Mouse (Mus musculus): ENCODE measurements around the gene Mbtps1.

The Mbtps1 gene

DNA sequence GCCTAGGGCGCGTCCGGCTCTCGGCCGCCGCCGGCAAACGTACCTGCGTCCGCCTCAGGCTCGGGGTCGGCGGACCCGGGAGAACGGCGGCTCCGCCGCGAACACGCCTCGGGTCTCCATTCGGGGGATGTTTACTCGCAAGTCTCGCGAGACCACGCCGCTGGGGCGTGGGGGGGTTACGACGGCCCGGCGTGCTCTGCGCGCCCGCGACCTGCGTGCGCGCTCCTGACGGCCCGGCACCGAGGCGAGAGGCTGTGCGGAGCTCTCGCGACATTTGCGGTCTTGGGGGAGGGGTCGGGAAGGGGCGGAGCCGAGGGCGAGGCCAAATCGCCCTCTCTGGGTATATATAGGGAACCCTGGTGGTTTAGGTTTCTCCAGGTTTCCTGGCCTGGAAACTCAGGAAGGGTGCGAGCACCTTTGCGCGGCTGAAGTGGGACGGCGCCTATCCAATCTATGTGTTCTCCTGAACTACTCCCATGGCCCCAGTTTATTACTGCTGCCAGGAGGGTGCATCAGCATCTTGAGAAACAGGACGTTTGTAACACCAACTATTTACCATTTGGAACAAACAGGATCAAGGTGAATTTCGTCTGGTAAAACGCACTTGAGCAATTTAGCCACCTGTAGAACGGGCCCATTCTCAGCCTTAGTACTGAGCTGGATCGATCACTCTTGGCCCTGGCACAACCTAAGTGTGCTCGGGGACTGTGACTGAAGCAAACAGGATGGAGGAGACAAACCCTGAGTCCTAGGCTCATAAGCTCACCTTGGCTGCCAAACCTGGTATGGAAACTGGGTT, at the start of gene Mbtps1:
Gene Mbtps1 (minus strand): TSS at position 133 of the 799 bp plus-strand sequence.
- peak; percentile 98 to 99 for DNase-seq (ENCODE audit: low spot score in 2 of 2)

DNA sequence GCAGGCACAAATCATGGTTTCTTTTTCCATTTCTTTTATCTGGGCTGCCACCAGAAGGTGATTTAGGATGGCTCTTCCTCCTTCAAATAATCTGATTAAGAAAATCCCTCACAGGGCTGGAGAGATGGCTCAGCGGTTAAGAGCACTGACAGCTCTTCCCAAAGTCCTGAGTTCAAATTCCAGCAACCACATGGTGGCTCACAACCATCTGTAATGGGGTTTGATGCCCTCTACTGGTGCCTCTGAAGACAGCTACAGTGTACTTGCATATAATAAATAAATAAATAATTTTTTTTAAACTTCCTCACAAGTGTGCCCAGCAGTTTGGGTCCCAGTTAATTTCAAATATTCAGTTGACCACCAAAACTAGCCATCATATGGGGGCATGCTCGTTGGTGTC, 47.7 kb upstream of the Mbtps1 start:
- DNase-seq (ENCODE audit: low spot score in 2 of 2) = no peak

DNA sequence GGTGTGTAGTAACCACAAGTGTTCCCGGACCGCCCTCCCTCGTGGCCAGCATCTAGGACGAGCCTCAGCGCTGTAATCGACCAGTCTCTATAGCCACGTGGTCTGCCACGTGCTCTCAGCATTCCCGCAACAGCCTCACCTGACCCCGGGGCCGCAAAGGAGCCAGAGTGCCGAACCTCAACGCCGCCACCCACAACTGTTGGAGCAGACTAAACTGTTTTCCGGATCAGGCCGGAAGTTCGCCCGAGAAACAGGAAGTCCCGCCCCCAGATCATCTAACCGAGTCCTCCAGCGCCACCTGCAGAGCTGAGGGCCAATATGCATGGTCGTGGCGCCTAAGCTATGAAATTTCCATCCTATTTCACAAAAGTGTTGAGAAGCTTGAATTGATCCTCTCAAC, 46.5 kb upstream of the Mbtps1 start, which contains the start of gene Taf1c:
Gene Taf1c (minus strand): TSS at position 227 of the 400 bp plus-strand sequence.
- peak; percentile 90 to 93 for DNase-seq (ENCODE audit: low spot score in 2 of 2)

DNA sequence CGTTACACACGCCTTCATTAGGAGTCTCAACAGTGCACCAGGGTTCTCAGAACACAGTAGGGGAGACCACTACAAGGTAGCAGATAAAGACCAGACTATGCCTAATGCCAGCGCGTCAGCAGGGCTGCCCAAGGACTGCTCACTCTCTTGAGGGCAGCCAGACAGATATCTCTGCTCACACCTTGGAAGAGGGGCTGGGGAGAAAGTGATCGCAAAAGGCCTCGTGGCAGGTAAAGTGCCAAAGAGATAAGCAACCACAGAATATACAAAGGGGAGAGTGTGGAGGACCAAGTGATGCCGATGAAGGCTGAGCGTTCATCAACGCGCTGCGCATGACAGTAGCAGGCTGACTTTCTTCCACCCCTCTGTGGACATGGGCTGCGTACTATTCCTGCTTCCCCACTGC, 45.9 kb upstream of the Mbtps1 start:
- no peak for DNase-seq (ENCODE audit: low spot score in 2 of 2)

DNA sequence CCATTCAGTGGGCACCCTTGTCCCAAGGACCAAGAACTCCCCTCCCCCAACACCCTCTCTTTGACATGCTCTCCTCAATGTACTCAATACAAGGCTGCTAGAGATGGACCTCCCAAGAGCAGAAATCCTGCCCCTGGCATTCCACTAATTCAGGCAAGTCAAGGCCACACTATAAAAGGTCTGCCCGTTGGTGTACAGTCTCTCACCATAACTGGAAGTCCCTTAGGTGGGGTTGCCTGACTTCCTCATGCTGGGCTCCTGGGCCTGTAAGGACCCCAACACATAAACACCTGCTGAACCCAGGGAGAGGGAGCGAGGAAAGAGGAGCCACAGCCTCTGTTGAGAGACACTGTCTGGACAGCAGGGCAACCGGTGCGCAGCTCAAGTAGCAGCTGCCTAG, 45.2 kb upstream of the Mbtps1 start:
- no peak for DNase-seq (ENCODE audit: low spot score in 2 of 2)

DNA sequence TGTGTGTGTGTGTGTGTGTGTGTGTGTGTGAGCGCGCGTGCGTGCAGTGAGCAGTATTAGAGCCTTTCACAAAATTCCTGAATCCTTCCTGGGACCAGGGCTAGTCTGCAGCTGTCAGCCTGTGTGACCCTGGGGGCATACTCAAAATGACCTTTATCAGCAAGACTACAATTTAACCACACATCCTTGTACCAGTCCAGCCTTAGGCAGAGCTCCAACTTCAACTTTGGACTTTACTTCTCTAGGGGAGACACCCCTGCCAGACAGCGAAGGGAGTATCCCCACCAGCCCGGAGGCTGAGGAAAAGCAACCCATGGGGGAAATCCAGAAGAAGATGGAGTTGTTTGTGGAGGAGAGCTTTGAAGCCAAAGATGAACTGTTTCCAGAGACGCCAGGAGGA, 32.9 kb upstream of the Mbtps1 start:
- no peak for DNase-seq (ENCODE audit: low spot score in 2 of 2)

DNA sequence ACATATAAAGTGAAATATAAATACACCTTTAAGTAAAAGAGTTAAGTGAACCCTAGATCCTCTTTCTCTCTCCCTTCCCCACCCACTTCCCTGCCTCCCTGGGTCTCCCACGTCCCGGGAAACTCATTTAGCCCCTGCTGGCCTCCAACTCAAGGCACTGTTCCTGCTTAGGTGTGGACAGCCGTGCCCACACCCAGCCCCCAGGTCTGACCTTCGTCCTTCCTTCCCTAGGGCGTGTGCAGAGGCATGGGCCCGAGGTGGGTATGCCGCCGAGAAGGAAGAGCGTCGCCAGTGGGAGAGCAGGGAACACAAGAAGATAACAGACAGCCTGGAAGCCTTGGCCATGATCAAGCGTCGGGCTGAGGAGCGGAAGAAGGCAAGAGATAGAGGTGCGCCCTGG, 31.8 kb upstream of the Mbtps1 start:
- DNase-seq (ENCODE audit: low spot score in 2 of 2) = no peak

DNA sequence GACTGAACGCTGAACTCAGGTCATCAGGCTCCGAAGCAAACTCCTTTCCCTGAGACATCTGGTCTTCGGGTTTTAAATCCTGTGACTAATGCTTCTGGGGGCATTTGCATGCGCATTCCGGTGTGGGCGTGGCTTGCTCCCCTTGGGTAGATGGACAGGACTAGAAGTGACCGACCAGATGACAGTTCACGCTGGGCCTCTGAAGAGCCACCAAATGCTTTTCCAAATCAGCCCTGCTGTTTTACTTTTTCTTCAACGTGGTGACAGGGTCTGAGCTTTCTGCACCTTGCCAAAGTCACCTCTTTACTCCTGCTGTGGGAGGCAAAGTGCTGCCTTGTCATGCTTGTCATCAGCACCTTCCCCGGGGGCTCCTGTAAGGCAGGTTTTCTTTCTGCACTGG, 30.3 kb upstream of the Mbtps1 start:
- no peak for DNase-seq (ENCODE audit: low spot score in 2 of 2)

DNA sequence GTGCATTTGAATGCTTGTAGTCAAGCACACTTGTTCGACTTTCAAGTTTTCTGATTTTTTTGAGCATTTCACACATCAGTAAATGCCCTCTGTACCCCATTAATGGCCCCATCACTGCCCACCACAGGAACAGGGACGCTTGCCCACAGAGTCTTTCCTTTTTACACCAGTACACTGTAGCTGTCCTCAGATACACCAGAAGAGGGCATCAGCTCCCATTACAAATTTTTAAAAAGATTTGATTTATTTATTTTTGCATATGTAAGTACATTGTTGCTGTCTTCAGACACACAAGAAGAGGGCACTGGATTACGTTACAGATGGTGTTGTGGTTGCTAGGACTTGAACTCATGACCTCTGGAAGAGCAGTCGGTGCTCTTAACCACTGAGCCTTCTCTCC, 29.8 kb upstream of the Mbtps1 start:
- DNase-seq (ENCODE audit: low spot score in 2 of 2) = no peak

DNA sequence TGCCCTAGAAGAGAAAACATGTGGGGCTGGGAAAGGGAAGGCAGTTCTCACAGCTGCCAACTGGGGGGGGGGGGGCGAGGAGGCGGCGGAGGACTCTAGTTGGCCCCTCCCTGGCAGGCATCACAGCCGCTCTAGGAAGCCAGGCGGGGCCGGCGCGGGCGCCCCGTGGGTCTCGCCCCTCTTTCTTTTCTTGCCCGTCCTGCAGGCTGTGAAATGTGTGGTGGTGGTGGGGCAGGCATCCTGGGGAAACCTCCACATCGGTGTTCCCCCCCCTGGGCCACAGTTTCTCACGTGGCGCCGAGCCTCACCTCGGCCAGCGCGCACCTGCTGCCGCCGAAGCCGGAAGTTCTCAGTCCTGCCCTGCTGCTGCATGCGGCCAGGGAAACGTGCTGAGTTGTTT, 27.4 kb upstream of the Mbtps1 start:
- peak in 1 of 2 experiments; percentile 26 for DNase-seq (ENCODE audit: low spot score in 2 of 2)

DNA sequence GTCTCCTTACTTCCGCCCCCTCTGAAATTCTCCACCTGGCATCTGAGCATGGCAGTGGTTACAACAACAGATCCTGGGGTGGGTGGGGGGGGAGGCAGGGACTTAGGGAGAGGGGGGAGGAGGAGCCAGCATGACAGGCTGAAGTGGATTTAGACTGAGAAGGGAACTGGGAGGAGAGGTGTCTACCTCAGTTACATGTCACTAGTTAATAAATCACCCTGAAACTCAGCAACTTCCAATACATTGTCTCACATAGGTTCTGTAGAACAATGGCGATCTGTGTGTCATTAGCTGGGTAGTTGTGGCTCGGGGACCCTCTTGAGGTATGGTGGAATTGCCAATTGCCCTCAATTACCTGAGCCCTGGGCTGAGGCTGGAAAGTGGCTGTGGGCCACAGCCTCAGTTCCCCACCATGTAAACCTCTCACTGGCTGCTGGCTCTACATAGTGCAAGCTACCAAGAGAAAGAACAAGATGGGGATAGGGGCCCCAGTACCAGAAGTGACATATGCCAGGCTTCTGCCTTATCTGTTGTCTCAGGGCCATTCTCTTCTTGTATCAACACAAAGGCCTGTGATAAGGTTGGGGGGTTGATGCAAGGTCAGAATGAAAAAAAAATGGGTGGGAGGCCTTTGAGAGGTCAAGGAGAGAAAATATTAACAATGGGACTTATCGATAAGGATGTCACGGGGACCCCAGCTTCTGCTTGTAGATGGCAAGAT, 22.1 kb upstream of the Mbtps1 start:
- no peak for DNase-seq (ENCODE audit: low spot score in 2 of 2)

DNA sequence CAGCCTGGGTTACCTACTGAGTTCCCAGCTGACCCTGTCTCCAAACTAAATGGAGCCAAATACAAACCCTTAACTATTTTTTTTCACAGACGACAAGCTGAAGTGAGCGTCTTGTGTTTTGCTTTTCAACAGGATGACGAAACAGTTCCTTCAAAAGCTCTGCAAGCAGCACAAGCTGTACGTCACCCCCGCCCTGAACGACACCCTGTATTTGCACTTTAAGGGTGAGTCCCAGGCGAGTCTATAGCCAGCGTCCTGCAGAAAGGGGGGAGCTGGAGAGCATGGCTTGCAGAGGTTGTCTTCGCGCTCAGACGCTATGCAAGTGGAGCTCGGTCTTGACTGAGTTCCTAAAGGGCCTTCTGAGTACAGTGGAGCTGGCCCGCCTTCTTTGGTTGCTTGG, 20.6 kb upstream of the Mbtps1 start:
- no peak for DNase-seq (ENCODE audit: low spot score in 2 of 2)

DNA sequence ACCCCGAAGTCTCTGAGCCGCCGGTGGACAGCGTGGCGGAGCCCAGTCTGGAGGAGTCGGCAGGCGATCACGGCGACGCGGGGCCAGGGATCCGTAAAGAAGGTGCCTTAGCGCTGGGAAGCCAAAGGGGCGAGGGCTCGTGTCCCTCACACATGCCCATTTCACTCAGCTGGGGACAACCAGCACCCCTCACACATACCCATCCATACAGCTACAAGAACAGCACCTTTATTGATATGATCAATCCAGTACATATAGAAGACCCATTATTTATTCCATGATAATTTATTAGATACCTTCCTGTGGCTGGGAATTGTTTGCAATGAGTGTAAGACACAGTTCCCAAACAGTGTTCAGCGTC, 16.8 kb upstream of the Mbtps1 start:
- DNase-seq (ENCODE audit: low spot score in 2 of 2) = no peak

DNA sequence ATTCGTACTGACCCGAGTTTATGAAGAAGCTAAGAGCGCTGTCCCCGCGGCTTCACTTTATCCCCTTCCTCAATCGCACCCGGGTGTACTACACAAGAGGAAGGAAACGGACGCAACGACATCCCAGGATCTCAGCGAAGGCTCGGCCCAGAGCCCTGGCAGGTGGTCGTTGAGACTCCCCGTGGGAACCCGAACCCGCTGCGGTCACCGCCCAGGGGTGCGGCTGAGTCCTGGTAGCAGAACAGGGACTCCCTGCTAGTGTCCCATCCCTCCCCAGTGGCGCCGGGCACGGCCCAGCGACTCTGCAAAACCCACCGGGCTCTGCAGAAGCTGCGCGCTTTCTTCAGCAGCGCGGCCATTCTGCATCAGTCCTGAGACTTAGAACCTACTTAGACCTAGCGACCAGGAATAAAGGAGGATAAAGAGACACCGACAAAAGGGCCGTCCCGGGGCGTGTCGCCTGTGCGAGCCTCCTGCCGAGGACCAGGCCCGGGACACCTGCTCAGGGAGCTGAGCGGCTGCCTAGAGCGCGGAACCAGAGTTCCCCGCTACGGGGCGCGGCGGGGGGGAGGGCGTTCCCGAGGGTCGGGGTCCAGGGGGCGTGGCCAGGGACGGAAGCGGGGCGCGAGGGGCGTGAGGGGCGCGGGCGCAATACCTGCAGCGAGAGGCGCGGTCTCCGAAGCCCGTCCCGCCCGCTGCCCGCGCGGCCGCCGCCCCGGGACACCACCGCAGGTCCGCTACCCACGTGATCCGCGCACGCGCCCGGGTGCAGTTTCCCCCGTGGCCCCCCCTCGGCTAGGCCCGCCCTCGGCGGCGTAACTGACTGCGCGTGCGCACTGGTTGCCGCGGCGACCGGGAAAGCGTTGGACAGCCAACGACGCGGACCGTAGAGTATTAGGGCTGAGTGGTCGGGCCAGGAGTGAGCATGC, 16.2 kb upstream of the Mbtps1 start, which contains the start of the genes Hsdl1 and Dnaaf1:
Gene Hsdl1 (minus strand): TSS at position 747 of the 929 bp plus-strand sequence.
Gene Dnaaf1 (plus strand): TSS at position 799 of the 929 bp plus-strand sequence.
- DNase-seq (ENCODE audit: low spot score in 2 of 2) = peak; percentile 94 to 95

DNA sequence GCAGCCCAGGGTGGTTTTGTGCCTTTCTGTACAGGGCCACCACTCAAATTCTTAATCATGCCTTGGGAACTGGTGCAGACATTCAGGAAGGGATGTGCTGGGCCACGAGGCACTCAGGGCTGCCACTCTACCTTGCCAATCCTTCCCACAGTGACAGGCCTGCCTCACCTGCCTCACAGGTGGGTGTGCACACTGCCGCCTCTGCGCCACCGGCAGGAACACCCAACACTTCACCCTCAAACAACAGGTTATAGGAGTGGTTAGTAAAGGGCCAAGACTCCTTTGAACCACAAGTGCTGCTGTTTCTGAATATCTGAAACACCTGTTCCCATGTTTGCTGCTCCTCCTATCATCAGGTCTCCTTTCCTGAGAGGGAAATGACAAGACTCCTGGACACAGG, 13.9 kb upstream of the Mbtps1 start:
- DNase-seq (ENCODE audit: low spot score in 2 of 2) = no peak

DNA sequence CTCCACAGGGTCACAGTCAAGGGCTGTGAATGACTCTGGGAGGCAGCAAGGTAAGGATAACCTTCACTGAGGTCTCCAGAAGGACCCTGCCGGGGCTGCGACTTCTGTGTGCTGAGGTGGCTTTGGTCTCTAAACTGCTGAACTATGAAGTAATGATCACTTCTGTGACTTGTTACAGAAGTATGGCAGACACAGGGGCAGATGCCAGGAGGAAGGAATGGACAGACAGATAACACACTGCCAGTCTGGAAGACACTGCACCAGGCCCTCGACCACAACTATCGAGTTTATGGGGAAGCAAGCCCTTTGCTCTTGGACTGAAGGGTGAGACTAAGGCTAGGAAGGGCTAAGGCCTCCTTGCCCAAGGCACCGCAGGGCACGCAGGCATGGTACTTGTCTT, 12.6 kb upstream of the Mbtps1 start:
- DNase-seq (ENCODE audit: low spot score in 2 of 2) = no peak

DNA sequence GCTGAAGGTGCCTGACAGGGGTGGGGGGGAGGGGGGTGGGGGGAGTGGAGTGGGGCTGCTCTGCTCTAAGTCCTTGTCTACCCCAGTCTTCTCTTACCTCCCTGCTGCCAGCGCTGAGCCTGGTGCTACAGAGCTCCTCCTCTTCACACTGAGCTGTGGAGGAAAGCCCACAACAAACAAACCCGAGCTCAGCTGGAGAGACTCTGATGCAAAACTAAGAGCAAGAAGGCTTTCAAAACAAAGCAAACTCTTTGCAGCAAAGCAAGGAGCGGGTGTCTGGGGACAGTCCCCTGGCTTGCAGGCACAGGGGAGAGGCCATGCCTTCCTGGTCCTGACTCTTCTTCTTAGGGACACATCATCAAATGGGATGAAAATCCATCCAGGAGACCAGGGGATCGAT, 11.3 kb upstream of the Mbtps1 start:
- peak in 1 of 2 experiments; percentile 31 for DNase-seq (ENCODE audit: low spot score in 2 of 2)

DNA sequence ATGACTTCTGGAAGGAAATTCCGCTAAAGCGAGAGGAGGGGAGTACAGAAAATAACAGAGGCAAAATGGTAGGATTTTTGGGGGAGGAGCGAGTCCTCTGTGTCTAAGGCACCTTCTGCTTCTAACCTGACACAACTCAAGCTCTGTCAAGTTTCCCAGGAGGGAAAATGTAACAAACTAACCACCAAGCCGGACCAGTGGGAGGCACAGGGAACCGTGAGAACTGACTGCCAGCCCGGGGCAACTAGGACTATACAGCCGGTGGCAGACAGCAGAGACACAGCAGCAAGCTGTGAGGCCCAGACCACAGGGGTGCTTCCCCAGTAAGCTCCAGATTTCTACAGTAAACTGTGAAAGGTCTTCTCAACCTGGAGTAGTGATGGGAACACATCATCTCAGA, 10.4 kb upstream of the Mbtps1 start:
- DNase-seq (ENCODE audit: low spot score in 2 of 2) = no peak

DNA sequence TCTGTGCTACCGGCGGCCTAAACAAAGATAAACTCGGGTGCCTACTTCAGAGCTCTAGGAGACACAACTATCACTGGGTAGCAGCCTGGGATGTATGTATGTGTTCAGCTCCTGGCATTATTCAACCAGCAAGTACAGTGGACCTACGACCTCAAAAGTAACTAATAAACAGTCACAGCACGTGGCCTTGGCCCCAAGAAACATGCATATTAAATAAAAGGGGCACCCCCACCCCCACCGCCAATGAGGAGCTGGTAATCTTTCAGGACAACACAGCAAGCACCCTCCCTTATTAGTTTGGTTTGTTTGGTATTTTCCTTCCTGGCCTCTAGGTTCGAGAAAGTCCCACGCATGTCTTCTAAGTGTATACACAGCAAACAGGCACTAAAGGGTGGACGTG, 9.7 kb upstream of the Mbtps1 start:
- DNase-seq (ENCODE audit: low spot score in 2 of 2) = no peak

DNA sequence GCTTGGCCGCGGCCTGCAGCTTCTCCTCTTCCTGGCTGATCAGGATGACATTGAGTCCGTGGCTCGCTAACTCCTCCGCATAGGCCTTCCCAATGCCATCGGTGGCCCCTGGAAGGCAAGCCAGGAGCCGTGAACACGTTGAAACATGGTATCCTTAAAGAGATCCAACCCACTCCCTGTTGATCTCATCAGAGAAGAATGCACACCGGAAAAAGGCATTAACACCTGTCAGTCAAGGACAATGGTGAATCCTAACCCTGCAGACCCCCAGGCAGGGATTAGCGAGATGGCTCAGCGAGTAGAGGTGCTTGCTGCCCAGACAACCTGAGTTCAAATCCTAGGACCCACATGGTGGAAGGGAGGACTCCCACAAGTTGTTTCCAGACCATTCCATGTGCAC, 7.8 kb upstream of the Mbtps1 start:
- no peak for DNase-seq (ENCODE audit: low spot score in 2 of 2)

DNA sequence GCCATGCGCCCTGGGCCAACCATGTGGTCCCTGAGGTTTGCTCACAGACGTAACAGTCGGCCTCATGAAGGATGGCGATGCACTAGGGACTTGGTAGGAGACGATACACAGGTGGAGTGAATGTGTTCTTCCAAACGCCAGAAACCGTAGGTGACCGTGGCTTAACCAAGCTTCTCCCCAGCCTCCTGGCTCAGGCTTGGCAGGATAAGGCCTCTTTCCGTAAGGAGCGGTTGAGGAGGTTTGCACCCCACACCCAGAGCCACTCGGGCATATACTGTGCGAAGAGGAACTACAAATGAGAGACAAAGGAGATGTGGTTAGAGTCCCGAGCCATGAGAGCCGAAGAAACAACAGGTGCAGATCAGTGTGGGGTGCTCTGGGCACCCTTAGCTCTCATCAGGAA, 5.3 kb upstream of the Mbtps1 start:
- peak in 1 of 2 experiments; percentile 50 for DNase-seq (ENCODE audit: low spot score in 2 of 2)

DNA sequence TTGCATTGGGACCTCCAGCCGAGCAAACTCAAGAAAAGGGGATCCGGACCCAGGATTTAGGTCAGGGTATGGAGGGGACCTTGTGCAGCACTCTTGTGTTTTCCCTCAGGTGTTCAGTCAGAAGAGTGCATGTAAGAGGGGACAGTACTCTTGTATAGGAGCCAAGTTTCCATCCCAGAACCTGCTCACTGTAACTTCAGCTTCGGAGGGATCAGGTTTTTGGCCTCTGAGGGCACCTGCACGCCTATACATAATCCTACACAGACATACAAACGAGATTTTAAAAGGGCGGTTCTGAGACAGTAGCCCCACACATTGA, 826 bp upstream of the Mbtps1 start:
- no peak for DNase-seq (ENCODE audit: low spot score in 2 of 2)
